Mouse (Mus musculus): ENCODE data around the gene Vmn1r194. TPM values are rescaled to one million over a fixed set of nuclear protein-coding genes. Genes with fewer than 3 reads are reported as not detected.

Gene Vmn1r194
- not detected for polyA plus RNA-seq (2014; fragmentation: Illumina TruSeq; extraction: RNeasy Lipid Tissue Mini Kit (QIAGEN cat#74804); ENCODE audit: low read depth, low replicate concordance)

DNA sequence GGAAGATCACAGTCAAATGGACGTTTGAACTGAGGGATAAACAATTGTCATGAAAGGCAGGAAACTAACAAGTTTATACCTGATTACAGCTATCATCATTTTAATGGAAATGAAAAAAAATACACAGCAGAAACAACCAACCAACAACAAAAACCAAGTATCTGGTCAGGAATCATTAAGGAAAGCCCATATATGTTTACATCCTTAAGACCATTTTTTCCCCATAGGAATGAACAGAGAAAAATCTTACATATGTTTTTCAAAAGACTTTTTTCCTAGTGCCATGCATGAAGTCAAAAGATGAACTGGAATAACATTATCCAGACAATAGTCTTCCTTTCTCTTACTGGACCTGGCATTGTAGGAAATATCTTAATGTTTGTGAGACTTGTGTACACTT lies at the start of gene Vmn1r194:
TSS of gene Vmn1r194 (plus strand) at position 301 of the 400 bp plus-strand sequence.

DNA sequence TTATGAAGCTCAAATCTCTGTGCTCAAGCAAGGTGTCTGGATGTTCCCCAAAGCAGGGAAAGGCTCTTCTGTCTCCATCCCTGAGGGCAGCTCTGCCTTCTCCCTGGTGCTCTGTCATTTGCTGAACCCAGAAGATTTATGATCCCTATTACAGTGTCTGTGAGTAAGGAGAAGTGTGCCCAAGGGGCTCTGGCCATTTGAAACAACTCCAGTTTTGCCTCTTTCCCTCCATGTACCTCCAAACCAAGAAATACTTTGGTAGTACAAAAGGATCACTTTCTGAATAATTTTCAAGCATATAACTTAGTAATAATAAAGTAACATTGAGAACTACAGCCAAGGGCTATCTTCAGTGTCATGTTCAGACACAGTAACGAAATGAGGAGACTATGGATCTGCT lies 21.0 kb upstream of the Vmn1r194 start, which contains the start of gene Vmn1r193:
TSS of gene Vmn1r193 (minus strand) at position 101 of the 400 bp plus-strand sequence.

DNA sequence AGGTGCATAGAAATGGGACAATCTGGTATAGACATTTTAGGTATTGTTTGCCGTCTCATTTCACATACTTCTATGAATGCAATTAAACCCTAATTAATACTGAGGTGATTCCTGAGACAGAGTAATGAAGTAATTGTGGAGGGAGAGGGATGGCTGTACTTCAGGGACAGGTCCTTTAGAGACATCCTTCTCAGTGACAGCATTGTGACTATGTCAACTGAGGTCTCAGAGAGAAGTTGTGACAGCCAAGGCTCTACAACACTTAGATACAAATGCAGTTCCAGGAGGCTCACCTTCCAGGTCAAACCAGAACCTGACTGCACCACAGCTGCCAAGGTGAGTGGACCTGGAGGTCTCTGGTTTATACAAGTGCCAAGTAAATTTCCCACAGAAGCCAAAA lies 26.2 kb downstream of the Vmn1r194 start, which contains the start of gene Vmn1r195:
TSS of gene Vmn1r195 (plus strand) at position 301 of the 400 bp plus-strand sequence.

DNA sequence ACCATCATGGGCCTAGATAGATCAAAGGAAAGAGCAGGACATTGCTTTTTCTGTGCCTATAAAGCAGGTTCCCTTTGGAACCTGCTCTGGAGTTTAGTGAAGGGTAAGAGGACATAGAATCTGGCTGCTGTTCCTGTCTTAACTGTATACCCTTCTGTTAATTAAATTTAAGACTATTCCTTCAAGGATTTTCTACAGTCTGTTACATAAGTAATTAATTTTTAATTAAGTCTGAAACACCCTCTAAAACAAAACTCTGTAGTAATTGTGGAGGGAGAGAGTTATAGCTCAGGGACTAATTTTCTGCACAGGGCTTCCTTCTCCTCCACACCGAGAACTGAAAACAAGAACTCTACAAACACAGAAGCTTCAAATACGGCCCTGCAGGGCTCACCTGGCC lies 45.6 kb downstream of the Vmn1r194 start, which contains the start of gene Vmn1r196:
TSS of gene Vmn1r196 (plus strand) at position 301 of the 400 bp plus-strand sequence.

Other genes starting within 250 kb of the Vmn1r194 start
- gene Prss16, start 234.5 kb upstream of the Vmn1r194 start, polyA plus RNA-seq (2014; fragmentation: Illumina TruSeq; extraction: RNeasy Lipid Tissue Mini Kit (QIAGEN cat#74804); ENCODE audit: low read depth, low replicate concordance) = 0.42 TPM
- not detected for gene Hist1h2ah, start 208.6 kb upstream of the Vmn1r194 start, polyA plus RNA-seq (2014; fragmentation: Illumina TruSeq; extraction: RNeasy Lipid Tissue Mini Kit (QIAGEN cat#74804); ENCODE audit: low read depth, low replicate concordance)
- not detected for gene Hist1h2bk, start 208.3 kb upstream of the Vmn1r194 start, polyA plus RNA-seq (2014; fragmentation: Illumina TruSeq; extraction: RNeasy Lipid Tissue Mini Kit (QIAGEN cat#74804); ENCODE audit: low read depth, low replicate concordance)
- gene Hist1h4i, start 202.9 kb upstream of the Vmn1r194 start, polyA plus RNA-seq (2014; fragmentation: Illumina TruSeq; extraction: RNeasy Lipid Tissue Mini Kit (QIAGEN cat#74804); ENCODE audit: low read depth, low replicate concordance) = 1.7 TPM
- gene Hist1h2ag, start 201.3 kb upstream of the Vmn1r194 start, polyA plus RNA-seq (2014; fragmentation: Illumina TruSeq; extraction: RNeasy Lipid Tissue Mini Kit (QIAGEN cat#74804); ENCODE audit: low read depth, low replicate concordance) = not detected
- not detected for gene Hist1h2bj, start 201.0 kb upstream of the Vmn1r194 start, polyA plus RNA-seq (2014; fragmentation: Illumina TruSeq; extraction: RNeasy Lipid Tissue Mini Kit (QIAGEN cat#74804); ENCODE audit: low read depth, low replicate concordance)
- gene Vmn1r188, start 159.8 kb upstream of the Vmn1r194 start, polyA plus RNA-seq (2014; fragmentation: Illumina TruSeq; extraction: RNeasy Lipid Tissue Mini Kit (QIAGEN cat#74804); ENCODE audit: low read depth, low replicate concordance) = not detected
- gene Vmn1r189, start 138.4 kb upstream of the Vmn1r194 start, polyA plus RNA-seq (2014; fragmentation: Illumina TruSeq; extraction: RNeasy Lipid Tissue Mini Kit (QIAGEN cat#74804); ENCODE audit: low read depth, low replicate concordance) = not detected
- gene Vmn1r191, start 60.2 kb upstream of the Vmn1r194 start, polyA plus RNA-seq (2014; fragmentation: Illumina TruSeq; extraction: RNeasy Lipid Tissue Mini Kit (QIAGEN cat#74804); ENCODE audit: low read depth, low replicate concordance) = not detected
- gene Vmn1r192, start 53.1 kb upstream of the Vmn1r194 start, polyA plus RNA-seq (2014; fragmentation: Illumina TruSeq; extraction: RNeasy Lipid Tissue Mini Kit (QIAGEN cat#74804); ENCODE audit: low read depth, low replicate concordance) = not detected
- not detected for gene Vmn1r193, start 21.1 kb upstream of the Vmn1r194 start, polyA plus RNA-seq (2014; fragmentation: Illumina TruSeq; extraction: RNeasy Lipid Tissue Mini Kit (QIAGEN cat#74804); ENCODE audit: low read depth, low replicate concordance)
- gene Vmn1r195, start 26.3 kb downstream of the Vmn1r194 start, polyA plus RNA-seq (2014; fragmentation: Illumina TruSeq; extraction: RNeasy Lipid Tissue Mini Kit (QIAGEN cat#74804); ENCODE audit: low read depth, low replicate concordance) = not detected
- not detected for gene Vmn1r196, start 45.7 kb downstream of the Vmn1r194 start, polyA plus RNA-seq (2014; fragmentation: Illumina TruSeq; extraction: RNeasy Lipid Tissue Mini Kit (QIAGEN cat#74804); ENCODE audit: low read depth, low replicate concordance)
- not detected for gene Vmn1r197, start 80.4 kb downstream of the Vmn1r194 start, polyA plus RNA-seq (2014; fragmentation: Illumina TruSeq; extraction: RNeasy Lipid Tissue Mini Kit (QIAGEN cat#74804); ENCODE audit: low read depth, low replicate concordance)
- gene Vmn1r198, start 106.1 kb downstream of the Vmn1r194 start, polyA plus RNA-seq (2014; fragmentation: Illumina TruSeq; extraction: RNeasy Lipid Tissue Mini Kit (QIAGEN cat#74804); ENCODE audit: low read depth, low replicate concordance) = not detected
- not detected for gene Vmn1r199, start 135.6 kb downstream of the Vmn1r194 start, polyA plus RNA-seq (2014; fragmentation: Illumina TruSeq; extraction: RNeasy Lipid Tissue Mini Kit (QIAGEN cat#74804); ENCODE audit: low read depth, low replicate concordance)
- gene Vmn1r200, start 146.2 kb downstream of the Vmn1r194 start, polyA plus RNA-seq (2014; fragmentation: Illumina TruSeq; extraction: RNeasy Lipid Tissue Mini Kit (QIAGEN cat#74804); ENCODE audit: low read depth, low replicate concordance) = not detected
- gene Vmn1r201, start 227.7 kb downstream of the Vmn1r194 start, polyA plus RNA-seq (2014; fragmentation: Illumina TruSeq; extraction: RNeasy Lipid Tissue Mini Kit (QIAGEN cat#74804); ENCODE audit: low read depth, low replicate concordance) = not detected

Measured in liver, adult 10 weeks (tissue).